Mouse (Mus musculus) heart, embryonic 15.5 days (tissue): ENCODE measurements around the gene Spats2l. TPM values are rescaled to one million over a fixed set of nuclear protein-coding genes. Genes with fewer than 3 reads are reported as not detected.

Experiments used
- ATAC-seq: fragments of 200-750 bp; cut with Nextera tagmentation; replicated peaks from 2 replicates; pipeline ENCODE4 v1.8.0; 2017; ENCODE audit warnings: low read depth, moderate TSS enrichment; ENCODE audit not compliant: insufficient number of reproducible peaks, insufficient read depth, low FRiP score
- H3K27ac ChIP-seq: fragments of 300-500 bp; sonication (generic); 2 replicates; pipeline ENCODE4 v1.5.1; 2015; ENCODE audit warnings: mild to moderate bottlenecking, inconsistent platforms
- H3K27me3 ChIP-seq: fragments of 300-500 bp; sonication (generic); 2 replicates; pipeline ENCODE4 v1.6.1; 2015; ENCODE audit warnings: inconsistent platforms
- H3K36me3 ChIP-seq: fragments of 300-500 bp; sonication (generic); 2 replicates; pipeline ENCODE4 v1.6.1; 2015; ENCODE audit warnings: mild to moderate bottlenecking, inconsistent platforms
- H3K4me1 ChIP-seq: fragments of 300-500 bp; sonication (generic); replicated peaks from 2 replicates; pipeline ENCODE4 v1.6.1; 2015; ENCODE audit warnings: inconsistent platforms
- H3K4me2 ChIP-seq: fragments of 300-500 bp; sonication (generic); 2 replicates; pipeline ENCODE4 v1.6.1; 2015; ENCODE audit warnings: inconsistent platforms, mild to moderate bottlenecking, moderate library complexity
- H3K4me3 ChIP-seq: fragments of 300-500 bp; sonication (generic); 2 replicates; pipeline ENCODE4 v1.5.1; 2015; ENCODE audit warnings: mild to moderate bottlenecking, inconsistent platforms
- H3K9ac ChIP-seq: fragments of 300-500 bp; sonication (generic); 2 replicates; pipeline ENCODE4 v1.6.1; 2015; ENCODE audit warnings: mild to moderate bottlenecking, inconsistent platforms
- H3K9me3 ChIP-seq: fragments of 300-500 bp; sonication (generic); replicated peaks from 2 replicates; pipeline ENCODE4 v1.6.1; 2016; ENCODE audit warnings: inconsistent platforms
- WGBS: fragments of 180-500 bp; shearing (Covaris S2); methylation state at CpG from one replicate; pipeline ENCODE4 v1.1.7; 2015; ENCODE audit warnings: mixed read lengths; 5-methylcytosine and 5-hydroxymethylcytosine counted together
- polyA plus RNA-seq: library from polyadenylated mRNA; unstranded; fragments of >200 nt; fragmentation: Nextera tagmentation; extraction: Ambion mirVana; gene quantifications from 2 replicates; pipeline ENCODE4 v1.2.1, GENCODE M21; 2015

The Spats2l gene
- polyA plus RNA-seq, 1 experiment from 2014 or later, result 66.6 TPM

- Histone ChIP-seq H3K4me2 (no peak overlapping the region), H3K36me3 (no peaks in the 10 kb centered on the region), H3K9ac (no peak overlapping the region), H3K4me3 (no peak overlapping the region), H3K27ac (no peak overlapping the region), H3K27me3 (no peaks in the 10 kb centered on the region), H3K9me3 (no peaks in the 10 kb centered on the region), H3K4me1 (peaks cover 22% of the 10 kb centered on the region)
- WGBS, result 57% methylated on average over 17 of the region's 17 CpGs
- ATAC-seq, result peak; percentile 62; the same call in 1 of the 2 replicates
Observed at GRCm38 (mm10) chr1:57824966-57825759, 51.2 kb downstream of the Spats2l start.

- Histone ChIP-seq H3K36me3 (no peaks in the 10 kb centered on the region), H3K27me3 (no peaks in the 10 kb centered on the region), H3K9me3 (0 out of 2 replicates have a peak, but pooled peaks cover 3% of the 10 kb centered on the region), H3K27ac (no peak overlapping the region), H3K9ac (no peak overlapping the region), H3K4me2 (no peak overlapping the region), H3K4me3 (no peak overlapping the region), H3K4me1 (peaks cover 17% of the 10 kb centered on the region)
- 77% methylated on average over 9 of the region's 9 CpGs for WGBS
- ATAC-seq, result no peak
Observed at GRCm38 (mm10) chr1:57826245-57826644, 52.3 kb downstream of the Spats2l start.

- H3K27me3 ChIP-seq, result no peaks in the 10 kb centered on the region
- no peak overlapping the region for H3K4me3 ChIP-seq
- H3K9ac ChIP-seq, result no peak overlapping the region
- H3K4me1 ChIP-seq, result peaks cover 2% of the 10 kb centered on the region; the same call in 1 of the 2 replicates
- H3K4me2 ChIP-seq, result no peak overlapping the region
- 59% methylated on average over 2 of the region's 2 CpGs for WGBS
- no peak for ATAC-seq
- no peaks in the 10 kb centered on the region for H3K36me3 ChIP-seq
- no peak overlapping the region for H3K27ac ChIP-seq
- H3K9me3 ChIP-seq, result 0 out of 2 replicates have a peak, but pooled peaks cover 3% of the 10 kb centered on the region
Observed at GRCm38 (mm10) chr1:57833145-57833544, 59.2 kb downstream of the Spats2l start.

- Histone ChIP-seq H3K27me3 (no peaks in the 10 kb centered on the region), H3K27ac (no peak overlapping the region), H3K4me3 (no peak overlapping the region), H3K4me2 (no peak overlapping the region), H3K9ac (no peak overlapping the region), H3K36me3 (no peaks in the 10 kb centered on the region), H3K9me3 (0 out of 2 replicates have a peak, but pooled peaks cover 3% of the 10 kb centered on the region), H3K4me1 (peaks cover 2% of the 10 kb centered on the region; the same call in 1 of the 2 replicates)
- ATAC-seq, result no peak
- 62% methylated on average over 7 of the region's 7 CpGs for WGBS
Observed at GRCm38 (mm10) chr1:57835128-57835527, 61.2 kb downstream of the Spats2l start.

GRCm38 (mm10) chr1:57836686-57837317 lies 62.8 kb downstream of the Spats2l start:
- 64% methylated on average over 5 of the region's 5 CpGs for WGBS

GRCm38 (mm10) chr1:57839863-57840262 lies 65.9 kb downstream of the Spats2l start:
- no peak overlapping the region for H3K27ac ChIP-seq
- H3K36me3 ChIP-seq, result no peaks in the 10 kb centered on the region
- no peak for ATAC-seq
- no peak overlapping the region for H3K4me3 ChIP-seq
- H3K27me3 ChIP-seq, result no peaks in the 10 kb centered on the region
- H3K4me1 ChIP-seq, result peaks cover 2% of the 10 kb centered on the region; the same call in 1 of the 2 replicates
- WGBS, result 77% methylated on average over 6 of the region's 6 CpGs
- H3K4me2 ChIP-seq, result no peak overlapping the region
- H3K9ac ChIP-seq, result no peak overlapping the region
- H3K9me3 ChIP-seq, result no peaks in the 10 kb centered on the region

More at GRCm38 (mm10) chr1:57836686-57837317, 62.8 kb downstream of the Spats2l start:
- no peak overlapping the region for H3K4me2 ChIP-seq
- H3K27ac ChIP-seq, result peak overlapping the region; percentile 27; the same call in 1 of the 2 replicates
- no peaks in the 10 kb centered on the region for H3K27me3 ChIP-seq
- no peak overlapping the region for H3K4me3 ChIP-seq
- peaks cover 2% of the 10 kb centered on the region; the same call in 1 of the 2 replicates for H3K4me1 ChIP-seq
- no peaks in the 10 kb centered on the region for H3K9me3 ChIP-seq
- no peak overlapping the region for H3K9ac ChIP-seq
- ATAC-seq, result no peak
- no peaks in the 10 kb centered on the region for H3K36me3 ChIP-seq

- WGBS, result 79% methylated on average over 9 of the region's 9 CpGs
- no peak overlapping the region for H3K9ac ChIP-seq
Observed at GRCm38 (mm10) chr1:57845054-57845722, 71.2 kb downstream of the Spats2l start.

GRCm38 (mm10) chr1:57846856-57847698 lies 73.1 kb downstream of the Spats2l start:
- no peak overlapping the region for H3K4me2 ChIP-seq
- H3K36me3 ChIP-seq, result no peaks in the 10 kb centered on the region
- H3K4me3 ChIP-seq, result no peak overlapping the region
- H3K27ac ChIP-seq, result no peak overlapping the region
- no peaks in the 10 kb centered on the region for H3K27me3 ChIP-seq
- ATAC-seq, result no peak
- peaks cover 15% of the 10 kb centered on the region for H3K4me1 ChIP-seq
- 73% methylated on average over 15 of the region's 15 CpGs for WGBS
- no peaks in the 10 kb centered on the region for H3K9me3 ChIP-seq
- H3K9ac ChIP-seq, result no peak overlapping the region

More at GRCm38 (mm10) chr1:57845054-57845722, 71.2 kb downstream of the Spats2l start:
- H3K27ac ChIP-seq, result no peak overlapping the region
- no peak overlapping the region for H3K4me3 ChIP-seq
- no peak overlapping the region for H3K4me2 ChIP-seq
- H3K4me1 ChIP-seq, result peaks cover 6% of the 10 kb centered on the region; the same call in 1 of the 2 replicates
- no peak for ATAC-seq
- no peaks in the 10 kb centered on the region for H3K36me3 ChIP-seq
- no peaks in the 10 kb centered on the region for H3K9me3 ChIP-seq
- no peaks in the 10 kb centered on the region for H3K27me3 ChIP-seq

GRCm38 (mm10) chr1:57849087-57849486 lies 75.1 kb downstream of the Spats2l start:
- Histone ChIP-seq H3K36me3 (no peaks in the 10 kb centered on the region), H3K4me2 (no peak overlapping the region), H3K9me3 (no peaks in the 10 kb centered on the region), H3K4me3 (no peak overlapping the region), H3K27ac (no peak overlapping the region), H3K9ac (no peak overlapping the region), H3K4me1 (peaks cover 28% of the 10 kb centered on the region), H3K27me3 (no peaks in the 10 kb centered on the region)
- WGBS, result 73% methylated on average over 4 of the region's 4 CpGs
- no peak for ATAC-seq

GRCm38 (mm10) chr1:57849916-57850315 lies 76.0 kb downstream of the Spats2l start:
- H3K4me1 ChIP-seq, result peaks cover 28% of the 10 kb centered on the region
- H3K27me3 ChIP-seq, result no peaks in the 10 kb centered on the region
- H3K36me3 ChIP-seq, result no peaks in the 10 kb centered on the region
- no peak overlapping the region for H3K9ac ChIP-seq
- no peak overlapping the region for H3K4me3 ChIP-seq
- H3K9me3 ChIP-seq, result no peaks in the 10 kb centered on the region
- H3K27ac ChIP-seq, result no peak overlapping the region
- peak overlapping the region; percentile 36; the same call in 1 of the 2 replicates for H3K4me2 ChIP-seq
- ATAC-seq, result no peak
- WGBS, result 48% methylated on average over 3 of the region's 3 CpGs
